Mouse (Mus musculus): ENCODE measurements around the gene Casd1.

DNA sequence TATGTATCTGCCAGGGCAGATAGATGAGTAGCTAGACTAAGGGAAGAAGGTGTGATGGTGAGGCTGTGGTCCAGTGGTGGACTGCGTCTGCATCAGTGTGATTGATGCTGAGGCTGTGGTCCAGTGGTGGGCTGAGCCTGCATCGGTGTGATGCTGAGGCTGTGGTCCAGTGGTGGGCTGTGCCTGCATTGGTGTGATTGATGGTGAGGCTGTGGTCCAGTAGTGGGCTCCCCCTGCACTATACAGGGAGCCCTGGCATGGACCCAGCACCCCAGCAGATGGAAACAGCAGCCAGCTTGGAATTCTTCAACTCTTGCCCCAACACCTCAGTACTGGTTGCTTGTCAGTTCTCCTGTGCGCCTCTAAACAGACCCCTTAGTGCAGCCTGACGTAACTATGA is 5.8 kb downstream of the Casd1 start:
- TF ChIP-seq CTCF (IDR thresholded peaks at IDR 0.05; ENCODE audit: low read depth, low read length) = no peak
- TF ChIP-seq POLR2A (IDR thresholded peaks at IDR 0.05; ENCODE audit: borderline replicate concordance, low read depth, low read length) = no peak

Measured in bone marrow macrophage, adult 2 months (primary cell).